Mouse (Mus musculus): ENCODE results near the gene 1700020L24Rik. TPM values are rescaled to one million over a fixed set of nuclear protein-coding genes. Genes with fewer than 3 reads are reported as not detected.

The 1700020L24Rik gene
- total RNA-seq, 2 experiments from 2014 or later: not detected

- no peak for DNase-seq (ENCODE audit: low spot score in 2 of 2)
- intact Hi-C loops (cut with DNase I): loop anchor here (1.0 to 10.0 kb wide), 3 partner anchors 33 to 299 kb away; no protein-coding TSS in a partner anchor
These were observed 2.1 kb downstream of the 1700020L24Rik start for GRCm38 (mm10) chr11:83439426-83440060.

DNA sequence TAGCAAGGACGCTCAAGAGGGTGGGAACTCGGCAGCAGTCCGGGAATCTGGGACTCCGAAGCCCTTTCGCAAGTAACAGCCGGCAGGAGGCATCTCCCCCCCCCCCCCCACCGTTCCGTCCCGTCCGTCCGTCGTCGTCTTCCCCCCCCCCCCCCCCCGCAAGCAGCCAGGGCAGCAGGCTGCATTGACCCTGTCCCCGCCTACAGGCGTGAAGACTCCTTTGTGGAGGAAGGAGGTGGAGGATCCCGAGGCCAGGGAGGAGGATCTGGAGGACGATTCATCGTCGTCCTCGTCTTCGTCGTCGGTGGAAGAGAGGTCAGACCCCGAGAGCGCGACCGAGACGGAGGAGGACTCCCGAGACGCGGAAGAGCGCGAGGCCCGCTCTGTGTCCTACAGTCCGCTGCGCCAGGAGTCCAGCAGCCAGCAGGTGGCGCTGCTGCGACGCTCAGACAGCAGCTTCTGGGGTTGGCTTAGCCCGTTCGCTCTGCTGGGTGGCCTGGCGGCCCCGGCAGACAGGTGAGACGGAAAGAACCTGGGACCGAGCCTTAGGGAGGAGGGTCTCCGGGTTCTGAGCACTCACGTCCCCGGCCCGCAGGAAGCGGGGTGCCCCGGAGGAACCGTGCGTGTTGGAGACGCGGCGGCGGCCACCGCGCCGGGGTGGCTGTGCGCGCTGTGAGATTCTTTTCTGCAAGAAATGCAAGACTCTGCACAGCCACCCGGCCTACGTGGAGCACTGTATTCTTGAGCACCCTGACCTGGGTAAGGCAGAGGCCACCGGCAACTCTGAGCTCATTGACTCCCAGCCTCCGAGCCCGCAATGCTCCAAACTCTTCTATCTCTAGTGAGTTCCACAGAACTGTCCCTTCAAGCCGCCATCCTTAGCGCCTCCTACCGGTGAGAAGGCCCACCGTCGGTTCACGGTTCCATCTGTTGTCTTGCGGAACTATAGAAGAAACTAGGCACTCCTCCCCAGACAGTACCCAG, 2.9 kb downstream of the 1700020L24Rik start:
- intact Hi-C loops (cut with DNase I): loop anchor here (1.0 to 10.0 kb wide), 3 partner anchors 32 to 298 kb away; no protein-coding TSS in a partner anchor
- DNase-seq (ENCODE audit: low spot score in 2 of 2): peak; percentile 86

DNA sequence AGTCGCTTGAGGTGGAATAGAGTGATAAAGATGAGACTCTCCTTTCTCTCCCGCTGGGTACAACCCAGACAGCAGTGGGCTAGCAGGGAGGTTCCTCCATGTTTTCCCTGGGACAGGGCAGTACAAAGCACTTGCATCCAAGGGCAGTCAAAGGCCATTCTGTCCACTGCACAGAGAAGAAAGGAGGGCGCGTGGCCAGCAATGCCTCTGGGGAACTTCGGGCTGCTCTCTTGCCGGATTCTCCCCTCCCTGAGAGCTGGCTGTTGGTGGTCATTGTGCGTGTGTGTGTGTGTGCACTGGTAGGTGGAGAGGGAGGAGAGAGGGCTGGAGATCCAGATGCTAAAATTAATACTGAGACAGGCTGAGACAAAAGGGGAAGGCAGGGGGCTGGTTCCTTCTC, 3.8 kb downstream of the 1700020L24Rik start:
- no peak for DNase-seq (ENCODE audit: low spot score in 2 of 2)
- intact Hi-C loops (cut with DNase I): loop anchor here (2.0 to 10.0 kb wide), 2 partner anchors 194 to 298 kb away; no protein-coding TSS in a partner anchor

DNA sequence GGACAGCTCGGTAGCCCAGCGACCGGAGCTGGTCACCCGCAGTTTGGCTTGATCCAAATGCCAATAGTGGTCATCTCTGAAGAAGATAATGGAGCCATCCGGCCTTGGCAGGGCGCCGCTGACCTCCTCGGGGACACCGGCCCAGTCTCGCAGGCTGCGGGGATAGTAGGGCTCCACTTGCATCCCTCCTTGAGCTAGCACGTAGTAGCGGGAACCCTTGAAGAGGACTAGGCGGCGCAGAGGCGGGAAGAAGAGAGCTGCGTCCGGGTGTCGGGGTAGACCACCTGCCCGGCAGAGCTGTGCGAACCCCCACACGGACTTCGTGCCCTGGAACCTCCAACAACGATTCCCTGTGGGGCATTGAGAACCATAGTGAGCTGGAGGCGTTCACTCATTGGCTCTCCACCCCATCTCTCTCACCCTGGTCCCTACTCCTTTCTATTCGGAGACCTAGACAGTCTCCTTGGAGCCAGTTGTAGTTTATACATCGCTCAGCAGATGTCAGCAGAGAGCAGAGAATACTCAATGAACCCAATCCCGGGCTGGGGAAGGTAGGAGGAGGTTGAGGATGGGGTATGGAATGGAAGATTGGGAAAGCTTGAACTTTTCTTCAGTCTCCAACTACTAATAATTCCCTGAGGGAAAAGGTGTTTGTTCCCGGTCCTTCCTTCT, 5.3 kb downstream of the 1700020L24Rik start:
- peak; percentile 74 to 82 for DNase-seq (ENCODE audit: low spot score in 2 of 2)
- intact Hi-C loops (cut with DNase I): loop anchor here (10.0 kb wide), 1 partner anchor 192 kb away; no protein-coding TSS in a partner anchor

DNA sequence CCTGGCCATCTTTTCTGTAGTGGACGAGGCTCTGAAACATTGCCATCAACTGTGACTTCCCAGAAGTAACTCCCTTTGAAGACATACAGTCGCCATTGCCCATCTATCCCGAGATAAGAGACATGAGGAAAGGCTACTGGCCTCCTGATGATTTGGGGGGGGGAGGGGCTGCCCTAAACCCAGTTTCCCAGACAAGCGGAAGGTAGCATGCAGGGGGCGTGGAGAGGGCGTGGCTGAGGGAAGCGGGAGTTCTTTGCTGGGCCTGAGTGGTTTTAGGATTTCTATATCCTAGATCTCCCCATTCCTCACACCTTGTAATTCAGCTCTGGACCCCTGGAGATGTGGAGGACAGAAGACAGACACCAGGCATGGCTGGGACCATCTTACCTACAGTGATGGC, 6.3 kb downstream of the 1700020L24Rik start:
- intact Hi-C loops (cut with DNase I): loop anchor here (10.0 kb wide), 1 partner anchor 191 kb away; no protein-coding TSS in a partner anchor
- no peak for DNase-seq (ENCODE audit: low spot score in 2 of 2)

DNA sequence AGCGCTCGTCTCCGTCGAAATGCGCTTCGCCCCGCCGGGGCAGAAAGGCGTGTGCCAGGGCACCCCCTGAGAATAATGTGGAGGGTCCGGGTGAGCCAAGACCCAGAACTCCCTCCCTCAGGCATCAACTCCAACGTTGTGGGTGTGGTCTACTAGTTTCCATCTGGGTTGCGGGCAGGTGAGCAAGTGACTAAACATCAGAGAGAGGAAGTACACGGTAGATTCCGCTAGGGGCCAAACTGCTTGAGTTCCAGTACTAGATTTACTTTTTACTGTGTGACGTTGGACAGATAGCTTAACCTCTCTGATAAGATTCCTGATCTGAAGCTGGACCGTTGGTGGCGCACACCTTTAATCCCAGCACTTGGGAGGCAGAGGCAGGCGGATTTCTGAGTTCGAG, 7.5 kb downstream of the 1700020L24Rik start:
- intact Hi-C loops (cut with DNase I): loop anchor here (10.0 kb wide), 1 partner anchor 190 kb away; no protein-coding TSS in a partner anchor
- DNase-seq (ENCODE audit: low spot score in 2 of 2): no peak

DNA sequence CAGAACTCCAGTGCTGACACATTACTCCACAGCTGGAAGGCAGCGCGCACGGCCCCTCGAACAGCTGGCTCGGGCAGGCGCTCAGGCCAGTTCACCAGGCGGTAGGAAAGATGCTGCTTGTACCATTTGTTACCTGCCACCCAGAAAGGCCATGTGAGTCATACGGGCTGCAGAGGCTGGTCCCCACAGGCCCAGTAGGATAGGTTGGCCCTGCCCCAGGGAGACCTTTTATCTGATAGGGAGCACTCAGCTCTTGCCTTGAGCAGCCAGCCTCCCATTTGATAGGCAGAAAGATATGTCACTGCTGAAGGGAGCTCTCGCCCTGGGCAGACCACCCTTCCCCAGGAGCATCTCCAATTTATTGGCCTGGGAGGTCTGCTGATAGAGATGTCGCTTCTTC, 10.1 kb downstream of the 1700020L24Rik start:
- no peak for DNase-seq (ENCODE audit: low spot score in 2 of 2)
- intact Hi-C loops (cut with DNase I): loop anchor here (10.0 kb wide), 1 partner anchor 187 kb away; no protein-coding TSS in a partner anchor

GRCm38 (mm10) chr11:83448021-83448926, 10.8 kb downstream of the 1700020L24Rik start:
- no peak for DNase-seq (ENCODE audit: low spot score in 2 of 2)
- intact Hi-C loops (cut with DNase I): loop anchor here (10.0 kb wide), 1 partner anchor 187 kb away; no protein-coding TSS in a partner anchor

GRCm38 (mm10) chr11:83448927-83449236, 11.4 kb downstream of the 1700020L24Rik start:
- DNase-seq (ENCODE audit: low spot score in 2 of 2): no peak
- intact Hi-C loops (cut with DNase I): loop anchor here (10.0 kb wide), 1 partner anchor 186 kb away; no protein-coding TSS in a partner anchor

GRCm38 (mm10) chr11:83449298-83449697, 11.8 kb downstream of the 1700020L24Rik start:
- no peak for DNase-seq (ENCODE audit: low spot score in 2 of 2)
- intact Hi-C loops (cut with DNase I): loop anchor here (10.0 kb wide), 1 partner anchor 186 kb away; no protein-coding TSS in a partner anchor

DNA sequence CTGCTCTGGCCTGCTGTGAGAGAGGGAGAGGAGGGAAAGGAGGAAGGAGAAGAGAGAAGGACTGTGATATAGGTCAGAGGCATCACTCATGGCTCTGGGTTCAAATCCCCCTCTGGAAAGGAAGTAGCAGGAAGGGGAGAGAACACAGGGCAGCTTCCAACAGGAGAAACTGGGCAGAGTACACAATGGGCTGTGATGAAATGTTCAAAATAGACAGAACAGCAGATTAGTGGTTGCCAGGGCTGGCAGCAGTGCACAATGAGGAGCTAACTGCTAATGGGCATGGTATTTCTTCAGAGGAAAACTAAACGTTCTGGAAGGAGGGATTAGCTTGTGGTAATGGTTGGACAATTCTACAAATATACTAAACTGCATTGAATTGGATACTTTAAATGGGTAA, 13.1 kb downstream of the 1700020L24Rik start:
- no peak for DNase-seq (ENCODE audit: low spot score in 2 of 2)

GRCm38 (mm10) chr11:83451281-83451680, 13.8 kb downstream of the 1700020L24Rik start:
- no peak for DNase-seq (ENCODE audit: low spot score in 2 of 2)
- intact Hi-C loops (cut with DNase I): no loop called here

More for the DNA sequence above, 13.1 kb downstream of the 1700020L24Rik start:
- intact Hi-C loops (cut with DNase I): no loop called here

GRCm38 (mm10) chr11:83454548-83454947, 17.1 kb downstream of the 1700020L24Rik start:
- intact Hi-C loops (cut with DNase I): no loop called here
- DNase-seq (ENCODE audit: low spot score in 2 of 2): no peak

DNA sequence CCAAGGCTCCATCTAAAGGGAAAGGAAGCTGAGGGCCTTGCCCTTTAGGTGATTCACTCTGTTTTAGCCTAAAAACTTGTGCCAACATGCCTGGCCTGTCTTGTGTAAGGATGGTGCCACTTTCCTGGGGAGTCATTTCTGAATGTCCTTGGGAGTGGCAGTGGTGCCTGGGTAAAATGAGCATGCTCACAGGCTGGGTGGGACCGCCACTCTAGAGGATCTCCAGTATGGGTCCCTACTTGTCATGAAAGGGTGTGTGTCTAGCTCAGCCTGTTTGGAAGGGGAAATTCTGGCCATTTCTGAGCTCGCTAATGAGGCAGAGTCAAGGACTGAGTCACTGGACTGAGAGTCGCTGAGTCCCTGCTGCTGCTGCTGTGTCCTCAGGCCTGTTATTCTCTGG, 18.1 kb downstream of the 1700020L24Rik start:
- no peak for DNase-seq (ENCODE audit: low spot score in 2 of 2)
- intact Hi-C loops (cut with DNase I): no loop called here

GRCm38 (mm10) chr11:83457257-83457656, 19.8 kb downstream of the 1700020L24Rik start:
- intact Hi-C loops (cut with DNase I): no loop called here
- DNase-seq (ENCODE audit: low spot score in 2 of 2): no peak

DNA sequence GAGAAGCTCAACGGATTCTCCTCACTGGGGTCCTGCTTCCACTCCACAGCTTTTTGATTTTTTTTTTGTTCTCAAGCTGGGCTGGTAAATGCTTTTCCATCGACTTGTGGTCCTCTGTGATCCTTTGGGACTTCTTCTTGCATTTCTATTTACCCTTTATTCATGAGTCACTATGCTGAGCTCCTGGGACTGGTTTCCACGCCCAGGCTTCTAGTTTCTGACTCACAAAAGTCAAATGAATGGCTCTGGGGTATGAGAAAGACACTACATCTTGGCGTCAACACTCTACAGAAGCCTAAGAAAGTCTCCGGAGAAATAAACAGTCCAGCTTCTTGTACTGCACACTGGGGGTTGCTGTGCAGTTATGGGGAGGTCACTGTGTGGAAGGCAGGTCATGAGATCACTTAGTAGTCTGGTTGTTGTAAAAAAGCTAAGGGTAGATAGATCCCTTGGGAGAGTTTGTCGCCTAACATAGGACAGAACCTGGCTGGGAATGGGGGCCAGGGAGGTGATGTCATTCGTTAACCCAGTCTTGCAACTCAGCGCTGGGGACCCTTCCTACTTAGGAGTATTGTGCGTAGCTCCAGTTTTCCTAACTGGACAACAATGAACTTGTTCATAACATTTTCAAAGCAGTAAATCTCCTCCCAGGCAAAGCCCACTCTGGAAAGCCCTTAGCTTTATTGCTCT, 20.6 kb downstream of the 1700020L24Rik start:
- no peak for DNase-seq (ENCODE audit: low spot score in 2 of 2)
- intact Hi-C loops (cut with DNase I): no loop called here

- intact Hi-C loops (cut with DNase I): no loop called here
- DNase-seq (ENCODE audit: low spot score in 2 of 2): no peak
These were observed 24.1 kb downstream of the 1700020L24Rik start for GRCm38 (mm10) chr11:83461462-83462027.
